Mouse (Mus musculus): ENCODE results near the gene Usp25.

DNA sequence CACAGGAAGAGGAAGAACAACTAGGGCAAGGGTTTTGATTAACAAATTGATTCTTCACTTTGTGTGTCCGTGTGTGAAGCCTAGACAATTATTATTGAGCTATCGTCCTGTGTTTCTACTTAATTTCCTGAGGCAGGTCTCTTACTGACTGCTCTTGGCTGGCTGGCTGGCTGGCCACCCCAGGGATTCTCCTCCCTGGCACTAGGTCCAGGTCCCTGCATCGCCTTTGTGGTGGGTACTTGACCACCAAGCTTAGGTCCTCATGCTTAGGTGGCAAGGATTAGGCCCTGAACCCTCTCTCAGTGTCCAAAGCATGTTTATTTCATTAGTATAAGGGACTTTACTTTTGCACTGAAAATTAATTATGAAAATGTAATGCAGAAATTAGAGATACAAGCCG, 12.6 kb downstream of the Usp25 start:
- TF ChIP-seq POLR2A (IDR thresholded peaks at IDR 0.05; ENCODE audit: extremely low read depth, insufficient read depth, low read length) (no peak), CTCF (IDR thresholded peaks at IDR 0.05; ENCODE audit: low read depth, low read length) (no peak)
